Mouse (Mus musculus) MEL (cell line): ENCODE measurements around the gene Igsf8. TPM values are rescaled to one million over a fixed set of nuclear protein-coding genes. Genes with fewer than 3 reads are reported as not detected.

Experiments used
- DNase-seq: peaks from one replicate; pipeline ENCODE4 v3.0.0; 2011; ENCODE audit warnings: low read depth, low spot score
- H3K27ac ChIP-seq: 2 replicates; pipeline ENCODE4 v1.5.1; 2012; ENCODE audit warnings: low read depth, mild to moderate bottlenecking, control low read depth, low read length, moderate library complexity; ENCODE audit not compliant: control insufficient read depth
- H3K27me3 ChIP-seq, 2 experiments: fragments of 150-350 bp in 1 of 2; sonication (generic) in 1 of 2; 2 replicates each; pipeline ENCODE4 v1.6.1; 2012; ENCODE audit warnings: low read length in 2 of 2, mild to moderate bottlenecking in 2 of 2, improper control_type of control experiment in 1 of 2, moderate library complexity in 1 of 2; ENCODE audit not compliant: insufficient read depth in 2 of 2, control insufficient read depth in 1 of 2
- H3K36me3 ChIP-seq, 2 experiments: 2 replicates each; pipeline ENCODE4 v1.6.1; 2012 to 2014; ENCODE audit warnings: low read length in 2 of 2, improper control_type of control experiment in 1 of 2, inconsistent platforms in 1 of 2, mild to moderate bottlenecking in 1 of 2; ENCODE audit not compliant: insufficient read depth in 2 of 2, control insufficient read depth in 1 of 2
- H3K4me1 ChIP-seq, 2 experiments: fragments of 150-350 bp in 1 of 2; sonication (generic) in 1 of 2; 2 replicates each; pipeline ENCODE4 v1.6.1; 2012; ENCODE audit warnings: low read length in 2 of 2, improper control_type of control experiment in 1 of 2, mild to moderate bottlenecking in 1 of 2; ENCODE audit not compliant: insufficient read depth in 2 of 2, control insufficient read depth in 1 of 2
- H3K4me3 ChIP-seq, 2 experiments: fragments of 150-350 bp in 1 of 2; sonication (generic) in 1 of 2; 2 replicates each; pipeline ENCODE4 v1.5.1; 2012; ENCODE audit warnings: low read depth in 2 of 2, low read length in 2 of 2, mild to moderate bottlenecking in 2 of 2, moderate library complexity in 2 of 2, control low read depth in 1 of 2, improper control_type of control experiment in 1 of 2; ENCODE audit not compliant: control insufficient read depth in 1 of 2, insufficient read depth in 1 of 2
- H3K79me2 ChIP-seq: 2 replicates; pipeline ENCODE4 v1.6.1; 2012; ENCODE audit warnings: mild to moderate bottlenecking, low read length, moderate library complexity; ENCODE audit not compliant: control insufficient read depth, poor library complexity, insufficient read depth
- H3K9ac ChIP-seq: 2 replicates; pipeline ENCODE4 v1.6.1; 2012; ENCODE audit warnings: low read depth, mild to moderate bottlenecking, control low read depth, low read length, moderate library complexity; ENCODE audit not compliant: control insufficient read depth, poor library complexity, severe bottlenecking
- H3K9me3 ChIP-seq: fragments of 150-350 bp; sonication (generic); replicated peaks from 2 replicates; pipeline ENCODE4 v1.6.1; 2012; ENCODE audit warnings: mild to moderate bottlenecking, low read length, improper control_type of control experiment, moderate library complexity; ENCODE audit not compliant: insufficient read depth
- BHLHE40 ChIP-seq: IDR thresholded peaks from 2 replicates; pipeline ENCODE4 v1.6.1; 2012; ENCODE audit warnings: low read depth, mild to moderate bottlenecking, inconsistent platforms, low read length, improper control_type of control experiment, borderline replicate concordance
- CTCF ChIP-seq, 3 experiments: IDR thresholded peaks in 2 of 3; conservative IDR thresholded peaks in 1 of 3; 2 replicates each; pipeline ENCODE4 v1.5.1; 2011 to 2012; ENCODE audit warnings: low read length in 3 of 3, low read depth in 2 of 3, mild to moderate bottlenecking in 2 of 3, improper control_type of control experiment in 1 of 3, inconsistent platforms in 1 of 3, mixed read lengths in 1 of 3, moderate library complexity in 1 of 3; ENCODE audit not compliant: control insufficient read depth in 1 of 3, insufficient read depth in 1 of 3, poor library complexity in 1 of 3, severe bottlenecking in 1 of 3
- E2F4 ChIP-seq: IDR thresholded peaks from 2 replicates; pipeline ENCODE4 v1.6.1; 2011; ENCODE audit warnings: low read depth, low read length, improper control_type of control experiment, borderline replicate concordance
- ELF1 ChIP-seq: IDR thresholded peaks from 2 replicates; pipeline ENCODE4 v1.6.1; 2014; ENCODE audit warnings: low read depth, mild to moderate bottlenecking, inconsistent platforms, low read length, improper control_type of control experiment, moderate library complexity
- EP300 ChIP-seq, 2 experiments: IDR thresholded peaks; 2 replicates each; pipeline ENCODE4 v1.6.1; 2011; ENCODE audit warnings: improper control_type of control experiment in 2 of 2, low read length in 2 of 2, low read depth in 1 of 2, mild to moderate bottlenecking in 1 of 2
- GATA1 ChIP-seq: IDR thresholded peaks from 2 replicates; pipeline ENCODE4 v1.6.1; 2011; ENCODE audit warnings: low read depth, low read length, improper control_type of control experiment
- KAT2A ChIP-seq: conservative IDR thresholded peaks from 2 replicates; pipeline ENCODE4 v1.6.1; 2012; ENCODE audit warnings: low read depth, low read length, improper control_type of control experiment, inconsistent platforms
- MAX ChIP-seq: IDR thresholded peaks from 2 replicates; pipeline ENCODE4 v1.6.1; 2011; ENCODE audit warnings: low read length, improper control_type of control experiment
- MAZ ChIP-seq: IDR thresholded peaks from 2 replicates; pipeline ENCODE4 v1.6.1; 2012; ENCODE audit warnings: low read depth, mild to moderate bottlenecking, inconsistent platforms, low read length, improper control_type of control experiment
- MXI1 ChIP-seq: IDR thresholded peaks from 2 replicates; pipeline ENCODE4 v1.6.1; 2011; ENCODE audit warnings: mild to moderate bottlenecking, low read depth, low read length, improper control_type of control experiment
- MYB ChIP-seq: IDR thresholded peaks from 2 replicates; pipeline ENCODE4 v1.6.1; 2011; ENCODE audit warnings: mild to moderate bottlenecking, low read depth, low read length, improper control_type of control experiment
- MYC ChIP-seq: IDR thresholded peaks from 2 replicates; pipeline ENCODE4 v1.6.1; 2011; ENCODE audit warnings: low read depth, mild to moderate bottlenecking, low read length, improper control_type of control experiment, moderate library complexity
- NELFE ChIP-seq: IDR thresholded peaks from 2 replicates; pipeline ENCODE4 v1.6.1; 2011; ENCODE audit warnings: low read depth, low read length, improper control_type of control experiment
- NRF1 ChIP-seq: IDR thresholded peaks from 2 replicates; pipeline ENCODE4 v1.6.1; 2014; ENCODE audit warnings: low read depth, mild to moderate bottlenecking, inconsistent platforms, low read length, improper control_type of control experiment, moderate library complexity; ENCODE audit not compliant: poor library complexity, insufficient read depth, severe bottlenecking
- POLR2A ChIP-seq, 2 experiments: IDR thresholded peaks; 2 replicates each; pipeline ENCODE4 v1.6.1; 2011 to 2012; ENCODE audit warnings: low read length in 2 of 2, mild to moderate bottlenecking in 2 of 2, control low read depth in 1 of 2, improper control_type of control experiment in 1 of 2, low read depth in 1 of 2, moderate library complexity in 1 of 2; ENCODE audit not compliant: control insufficient read depth in 1 of 2, insufficient read depth in 1 of 2, poor library complexity in 1 of 2
- POLR2AphosphoS2 ChIP-seq: IDR thresholded peaks from 2 replicates; pipeline ENCODE4 v1.6.1; 2011; ENCODE audit warnings: low read length, improper control_type of control experiment
- RCOR1 ChIP-seq: IDR thresholded peaks from 2 replicates; pipeline ENCODE4 v1.6.1; 2012; ENCODE audit warnings: low read depth, mild to moderate bottlenecking, inconsistent platforms, low read length, improper control_type of control experiment
- TAL1 ChIP-seq: IDR thresholded peaks from 2 replicates; pipeline ENCODE4 v1.6.1; 2012; ENCODE audit warnings: mild to moderate bottlenecking, inconsistent platforms, low read length, moderate library complexity, mixed read lengths
- TCF12 ChIP-seq: IDR thresholded peaks from 2 replicates; pipeline ENCODE4 v1.6.1; 2014; ENCODE audit warnings: low read depth, mild to moderate bottlenecking, inconsistent platforms, low read length, improper control_type of control experiment, moderate library complexity
- ZC3H11A ChIP-seq: IDR thresholded peaks from 2 replicates; pipeline ENCODE4 v1.6.1; 2012; ENCODE audit warnings: low read depth, mild to moderate bottlenecking, inconsistent platforms, low read length, improper control_type of control experiment
- ZKSCAN1 ChIP-seq: IDR thresholded peaks from 2 replicates; pipeline ENCODE4 v1.6.1; 2012; ENCODE audit warnings: low read depth, mild to moderate bottlenecking, inconsistent platforms, low read length, improper control_type of control experiment, moderate library complexity
- ZMIZ1 ChIP-seq: IDR thresholded peaks from 2 replicates; pipeline ENCODE4 v1.6.1; 2012; ENCODE audit warnings: low read depth, mild to moderate bottlenecking, inconsistent platforms, low read length, improper control_type of control experiment, moderate library complexity
- ZNF384 ChIP-seq: IDR thresholded peaks from 2 replicates; pipeline ENCODE4 v1.6.1; 2012; ENCODE audit warnings: low read depth, mild to moderate bottlenecking, inconsistent platforms, low read length, improper control_type of control experiment
- polyA plus RNA-seq, 2 experiments: library from polyadenylated mRNA; stranded (reverse) in 1 of 2; unstranded in 1 of 2; fragments of >175 nt in 1 of 2; fragments of >200 nt in 1 of 2; gene quantifications; 2 replicates each; pipeline versions ENCODE4 v1.2.1 to v1.2.4; 2012; ENCODE audit warnings: low replicate concordance in 2 of 2, low read depth in 1 of 2; ENCODE audit not compliant: insufficient read length in 2 of 2, insufficient read depth in 1 of 2, missing spikeins in 1 of 2
- total RNA-seq: library from RNA; depleted of rRNA; stranded (reverse); fragments of 300-350 nt; gene quantifications from 2 replicates; pipeline ENCODE4 v1.2.3, GENCODE M21; 2012

Igsf8 gene
- total and polyA plus RNA-seq, 3 experiments = 88.0 to 97.2 TPM; not detected in 1

DNA sequence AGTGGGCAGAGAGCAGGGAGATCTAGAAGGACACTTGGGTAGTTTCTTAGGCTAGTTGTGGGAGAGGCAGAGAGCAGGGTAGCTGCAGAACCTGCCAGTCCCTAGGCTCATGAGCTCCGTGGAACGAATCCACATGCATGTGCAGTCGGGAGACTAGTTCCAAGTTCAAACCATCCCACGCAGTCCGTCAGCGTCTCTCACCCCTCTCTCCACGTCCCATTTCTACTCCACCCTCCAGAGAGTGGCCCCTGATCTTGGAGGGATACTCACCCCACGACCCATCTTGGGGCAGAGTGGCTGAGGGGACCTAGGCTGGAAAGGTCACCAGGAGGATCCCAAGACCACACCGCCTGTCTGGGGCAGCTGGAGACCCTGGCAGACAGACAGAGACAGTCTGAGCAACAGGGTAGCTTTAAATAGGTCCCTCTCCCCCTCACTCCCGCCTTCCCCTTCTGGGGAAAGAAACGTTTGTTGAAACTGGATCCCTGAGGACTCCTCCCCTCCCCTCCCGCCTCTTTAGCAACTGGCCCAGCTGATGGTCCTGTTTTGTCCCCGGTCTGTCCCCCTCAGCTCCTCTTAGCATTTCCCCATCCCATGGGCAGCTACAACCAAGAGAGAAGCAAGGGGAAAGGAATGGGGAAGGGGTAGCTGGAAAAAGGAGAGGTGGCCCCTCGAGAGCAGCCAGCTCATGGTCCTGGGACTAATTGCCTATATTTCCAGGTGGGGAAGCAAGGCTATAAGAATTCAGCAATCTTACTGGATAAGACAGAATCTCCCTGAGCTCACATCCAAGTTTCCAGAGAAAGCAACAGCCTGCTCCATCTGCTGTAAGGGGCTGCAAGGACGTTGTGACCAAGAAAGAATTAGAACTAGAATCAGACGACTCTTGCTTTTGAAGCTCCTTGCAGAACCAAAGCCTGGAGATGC lies 36.4 kb downstream of the Igsf8 start, which contains the start of gene Atp1a2:
Atp1a2 (minus strand) TSS at position 454 of the 927 bp plus-strand sequence.
- no peaks in the 10 kb centered on the region for H3K79me2 ChIP-seq
- H3K9ac ChIP-seq = no peak within 1 kb of the TSS
- no peaks in the 10 kb centered on the region for H3K9me3 ChIP-seq
- peaks cover 9 to 10% of the 10 kb centered on the region in 2 experiments; a peak in 3 of 4 replicates for H3K27me3 ChIP-seq
- peaks cover 0 to 13% of the 10 kb centered on the region in 2 experiments; a peak in 2 of 4 replicates for H3K4me1 ChIP-seq
- no peak for TF ChIP-seq RCOR1
- no peak for TF ChIP-seq POLR2A (IDR thresholded peaks at IDR 0.05; ENCODE audit: control insufficient read depth in 1 of 2, insufficient read depth in 1 of 2, low read depth in 1 of 2, low read length in 2 of 2, poor library complexity in 1 of 2)
- TF ChIP-seq ELF1 = no peak
- no peak for TF ChIP-seq KAT2A
- TF ChIP-seq MAX = no peak
- no peak for TF ChIP-seq MXI1
- TF ChIP-seq BHLHE40 = no peak
- TF ChIP-seq ZNF384 = no peak
- TF ChIP-seq ZKSCAN1 = no peak
- no peak for TF ChIP-seq ZMIZ1
- TF ChIP-seq MYC = no peak
- no peak for TF ChIP-seq MAZ
- H3K27ac ChIP-seq = no peak within 1 kb of the TSS
- no peak for DNase-seq
- peaks cover 0 to 9% of the 10 kb centered on the region in 2 experiments; a peak in 2 of 4 replicates for H3K36me3 ChIP-seq
- no peak within 1 kb of the TSS for H3K4me3 ChIP-seq

DNA sequence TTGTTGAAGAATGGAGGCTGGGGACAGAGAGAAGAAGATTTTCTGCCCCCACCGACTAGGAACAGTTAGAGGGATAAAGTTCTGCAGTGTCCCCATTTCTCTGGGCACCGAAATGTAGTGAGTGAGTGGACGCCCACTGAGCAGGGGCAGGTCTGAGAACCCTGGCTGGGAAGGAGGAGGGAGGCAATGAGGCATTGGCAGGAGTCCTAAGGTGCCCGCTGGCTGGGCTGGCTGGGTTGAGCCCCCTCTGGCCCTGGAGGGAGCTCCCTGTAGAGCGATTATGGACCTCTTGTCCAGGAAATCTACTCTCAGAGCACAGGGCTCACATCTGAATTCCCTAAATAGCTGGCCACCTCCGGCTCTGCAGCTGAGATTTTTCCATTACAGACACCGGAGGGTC lies 38.1 kb downstream of the Igsf8 start:
- Histone ChIP-seq H3K4me1 (peaks cover 9 to 25% of the 10 kb centered on the region in 2 experiments), H3K27ac (no peak overlapping the region), H3K79me2 (no peaks in the 10 kb centered on the region), H3K4me3 (no peak overlapping the region), H3K9ac (no peak overlapping the region)
- no peak for DNase-seq
- TF ChIP-seq POLR2AphosphoS2 (no peak), MAZ (no peak), TAL1 (no peak), E2F4 (no peak), EP300 (IDR thresholded peaks at IDR 0.05; ENCODE audit: low read depth in 1 of 2, low read length in 2 of 2) (no peak), NELFE (no peak), RCOR1 (no peak), NRF1 (no peak), ZC3H11A (no peak), TCF12 (no peak), GATA1 (no peak), CTCF (IDR thresholded peaks at IDR 0.05 in 2 of 3, conservative IDR thresholded peaks at IDR 0.05 in 1 of 3; ENCODE audit: control insufficient read depth in 1 of 3, insufficient read depth in 1 of 3, low read depth in 2 of 3, low read length in 3 of 3, poor library complexity in 1 of 3, severe bottlenecking in 1 of 3) (no peak), MXI1 (no peak), MYB (no peak)
- TF ChIP-seq, all 39 proteins: peak for 0
- Histone ChIP-seq H3K9me3 (no peaks in the 10 kb centered on the region), H3K36me3 (peaks cover 0 to 22% of the 10 kb centered on the region in 2 experiments; a peak in 2 of 4 replicates), H3K27me3 (peaks cover 6% of the 10 kb centered on the region in 2 experiments; a peak in 2 of 4 replicates)
